Mouse (Mus musculus) limb, embryonic 15.5 days (tissue): Measurements from ENCODE around the gene Bahcc1. TPM values are rescaled to one million over a fixed set of nuclear protein-coding genes. Genes with fewer than 3 reads are reported as not detected.

Source experiments
- ATAC-seq: fragments of 200-750 bp; cut with Nextera tagmentation; 2 replicates; pipeline ENCODE4 v1.8.0; 2017; ENCODE audit warnings: low read depth, moderate TSS enrichment; ENCODE audit not compliant: insufficient number of reproducible peaks, low FRiP score, low TSS enrichment
- H3K27ac ChIP-seq: fragments of 300-500 bp; sonication (generic); 2 replicates; pipeline ENCODE4 v1.5.1; 2015; ENCODE audit warnings: moderate library complexity, mild to moderate bottlenecking, inconsistent platforms
- H3K27me3 ChIP-seq: fragments of 300-500 bp; sonication (generic); 2 replicates; pipeline ENCODE4 v1.6.1; 2015; ENCODE audit warnings: inconsistent platforms
- H3K36me3 ChIP-seq: fragments of 300-500 bp; sonication (generic); 2 replicates; pipeline ENCODE4 v1.6.1; 2015; ENCODE audit warnings: inconsistent platforms
- H3K4me1 ChIP-seq: fragments of 300-500 bp; sonication (generic); 2 replicates; pipeline ENCODE4 v1.6.1; 2015; ENCODE audit warnings: inconsistent platforms
- H3K4me2 ChIP-seq: fragments of 300-500 bp; sonication (generic); 2 replicates; pipeline ENCODE4 v1.6.1; 2015; ENCODE audit warnings: mild to moderate bottlenecking, inconsistent platforms
- H3K4me3 ChIP-seq: fragments of 300-500 bp; sonication (generic); 2 replicates; pipeline ENCODE4 v1.5.1; 2015; ENCODE audit warnings: mild to moderate bottlenecking, inconsistent platforms
- H3K9ac ChIP-seq: fragments of 300-500 bp; sonication (generic); 2 replicates; pipeline ENCODE4 v1.6.1; 2015; ENCODE audit warnings: inconsistent platforms
- H3K9me3 ChIP-seq: fragments of 300-500 bp; sonication (generic); 2 replicates; pipeline ENCODE4 v1.6.1; 2016; ENCODE audit warnings: inconsistent platforms
- WGBS: fragments of 180-500 bp; shearing (Covaris S2); methylation state at CpG from one replicate; pipeline ENCODE4 v1.1.7; 2015; 5-methylcytosine and 5-hydroxymethylcytosine counted together
- polyA plus RNA-seq: library from polyadenylated mRNA; unstranded; fragments of >200 nt; fragmentation: Nextera tagmentation; extraction: Ambion mirVana; gene quantifications from 2 replicates; pipeline ENCODE4 v1.2.1, GENCODE M21; 2015

Gene Bahcc1
- polyA plus RNA-seq, 1 experiment from 2014 or later: 6.7 TPM

DNA sequence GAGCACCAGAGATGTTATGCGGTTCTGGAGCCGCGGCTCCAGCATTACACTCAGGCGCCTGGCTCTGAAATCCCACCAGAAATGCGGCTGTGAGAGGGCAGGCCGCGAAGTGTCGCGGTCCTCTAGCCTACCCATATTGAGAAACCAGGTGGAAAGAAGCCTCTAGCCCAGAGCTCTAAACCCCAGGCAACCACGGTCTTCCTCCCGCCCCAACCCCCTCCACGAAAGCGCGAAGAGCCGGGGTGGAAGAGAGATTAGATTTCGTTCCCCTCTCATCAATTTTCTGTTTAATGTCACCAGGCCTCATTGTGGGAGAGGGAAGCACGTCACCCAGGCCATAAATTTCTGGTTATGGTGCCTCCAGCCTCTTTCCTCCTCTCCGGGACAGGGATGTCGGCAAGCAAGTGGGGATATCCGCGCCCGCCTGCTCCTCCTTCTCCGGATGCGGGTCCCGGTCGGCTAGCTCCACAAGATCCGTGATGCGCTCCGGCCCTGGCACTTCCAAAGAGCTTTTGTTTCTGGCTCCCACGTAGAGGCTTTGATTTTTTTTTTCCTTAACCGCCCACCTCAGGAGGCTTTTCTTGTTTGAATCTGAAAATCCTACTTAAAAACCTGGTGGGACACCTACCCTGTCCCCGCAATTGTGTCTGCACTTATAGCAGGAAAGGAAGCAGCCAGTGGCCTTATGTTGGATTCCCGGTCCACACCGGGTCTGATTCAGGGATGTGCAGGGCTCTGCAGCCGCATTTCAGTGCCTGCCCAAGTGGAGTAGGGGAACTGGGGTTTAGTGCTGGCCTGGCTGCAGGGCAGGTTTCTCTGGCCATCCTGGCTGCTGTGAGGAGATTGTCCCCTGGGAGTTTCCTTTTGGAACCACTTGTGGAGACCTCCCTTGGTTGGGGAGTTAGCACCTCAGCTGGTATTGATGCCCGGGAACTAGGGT is 7.2 kb upstream of the Bahcc1 start:
- H3K4me3 ChIP-seq: peak overlapping the region; percentile 9; the same call in 1 of the 2 replicates
- no peaks in the 10 kb centered on the region for H3K36me3 ChIP-seq
- 0 out of 2 replicates have a peak overlapping the region, but pooled peaks have one; percentile 17 for H3K9ac ChIP-seq
- H3K27me3 ChIP-seq: no peaks in the 10 kb centered on the region
- 23% methylated on average over 36 of the region's 36 CpGs for WGBS
- no peaks in the 10 kb centered on the region for H3K9me3 ChIP-seq
- no peak for ATAC-seq
- H3K4me2 ChIP-seq: peak overlapping the region; percentile 44
- peak overlapping the region; percentile 38 for H3K27ac ChIP-seq
- H3K4me1 ChIP-seq: peaks cover 84% of the 10 kb centered on the region

- H3K4me3 ChIP-seq: no peak overlapping the region
- H3K4me1 ChIP-seq: peaks cover 75% of the 10 kb centered on the region
- H3K27ac ChIP-seq: peak overlapping the region; percentile 75; the same call in 1 of the 2 replicates
- ATAC-seq: no peak
- no peaks in the 10 kb centered on the region for H3K27me3 ChIP-seq
- H3K36me3 ChIP-seq: no peaks in the 10 kb centered on the region
- no peaks in the 10 kb centered on the region for H3K9me3 ChIP-seq
- H3K4me2 ChIP-seq: no peak overlapping the region
- no peak overlapping the region for H3K9ac ChIP-seq
- 63% methylated on average over 12 of the region's 12 CpGs for WGBS
These were observed 6.1 kb upstream of the Bahcc1 start for GRCm38 (mm10) chr11:120226421-120227280.

DNA sequence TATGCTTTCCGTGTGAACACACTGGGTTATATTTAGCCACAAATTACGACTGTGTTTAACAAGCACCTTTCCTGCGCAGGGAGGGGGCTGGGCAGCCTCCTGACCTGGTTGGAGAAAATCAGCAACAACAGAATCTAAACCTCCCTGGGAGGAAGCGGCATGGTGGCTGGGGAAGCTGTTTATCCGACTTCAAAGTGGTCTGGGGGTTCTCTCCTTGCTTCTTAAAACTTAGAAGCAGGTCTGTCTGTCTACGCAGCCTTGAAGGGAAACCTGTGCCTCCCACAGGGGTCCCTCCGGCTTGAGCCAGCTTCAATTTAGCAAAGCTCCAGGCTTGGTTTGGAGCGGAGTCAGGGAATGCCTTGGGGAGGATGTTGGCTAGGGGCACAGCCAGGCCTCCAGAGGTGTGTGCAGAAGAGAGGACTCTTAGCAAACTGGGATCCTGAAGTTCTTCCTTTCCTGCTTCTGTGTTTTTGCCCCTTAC is 5.1 kb upstream of the Bahcc1 start:
- Histone ChIP-seq H3K4me3 (peak overlapping the region; percentile 5; the same call in 1 of the 2 replicates), H3K4me2 (peak overlapping the region; percentile 28), H3K27ac (peak overlapping the region; percentile 75), H3K27me3 (no peaks in the 10 kb centered on the region), H3K4me1 (peaks cover 83% of the 10 kb centered on the region), H3K9ac (peak overlapping the region; percentile 28; the same call in 1 of the 2 replicates), H3K36me3 (no peaks in the 10 kb centered on the region), H3K9me3 (no peaks in the 10 kb centered on the region)
- 16% methylated on average over 8 of the region's 8 CpGs for WGBS
- no peak for ATAC-seq

- H3K9ac ChIP-seq: peak overlapping the region; percentile 28; the same call in 1 of the 2 replicates
- 30% methylated on average over 9 of the region's 9 CpGs for WGBS
- ATAC-seq: no peak
These were observed 4.4 kb upstream of the Bahcc1 start for GRCm38 (mm10) chr11:120228116-120228890.

DNA sequence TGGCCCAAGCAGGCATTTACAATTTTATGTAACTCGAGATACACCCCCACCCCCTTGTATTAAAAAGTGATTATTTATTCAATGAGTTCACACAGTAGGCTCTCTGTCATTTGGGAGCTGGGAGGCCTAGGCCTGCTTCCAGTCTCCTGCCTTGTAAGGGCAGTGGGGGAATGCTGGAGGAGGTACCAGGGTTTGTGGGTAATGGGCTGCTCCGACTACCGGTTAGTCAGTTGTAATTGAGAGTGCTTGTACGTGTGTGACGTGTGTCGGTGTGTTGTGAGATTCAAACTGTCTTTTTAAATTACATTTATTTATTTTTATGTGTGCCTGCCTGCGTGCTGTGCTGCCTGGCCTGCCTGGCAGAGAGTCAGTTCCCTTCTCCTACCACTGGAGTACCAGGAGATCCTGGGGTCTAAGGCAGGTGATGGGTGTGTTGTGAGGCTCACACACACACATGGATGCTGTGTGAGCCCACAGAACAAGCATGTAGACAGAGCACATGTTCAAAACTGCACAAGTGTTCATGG is 3.8 kb upstream of the Bahcc1 start:
- Histone ChIP-seq H3K36me3 (no peaks in the 10 kb centered on the region), H3K9me3 (no peaks in the 10 kb centered on the region), H3K4me2 (peak overlapping the region; percentile 64), H3K27me3 (no peaks in the 10 kb centered on the region), H3K27ac (peak overlapping the region; percentile 80), H3K4me3 (peak overlapping the region; percentile 81; the same call in 1 of the 2 replicates), H3K4me1 (peaks cover 80% of the 10 kb centered on the region), H3K9ac (no peak overlapping the region)
- no peak for ATAC-seq
- 30% methylated on average over 7 of the region's 7 CpGs for WGBS

More at GRCm38 (mm10) chr11:120228116-120228890, 4.4 kb upstream of the Bahcc1 start:
- no peaks in the 10 kb centered on the region for H3K36me3 ChIP-seq
- H3K27ac ChIP-seq: peak overlapping the region; percentile 75
- H3K9me3 ChIP-seq: no peaks in the 10 kb centered on the region
- H3K4me2 ChIP-seq: peak overlapping the region; percentile 28
- H3K4me3 ChIP-seq: 0 out of 2 replicates have a peak overlapping the region, but pooled peaks have one; percentile 5
- peaks cover 83% of the 10 kb centered on the region for H3K4me1 ChIP-seq
- no peaks in the 10 kb centered on the region for H3K27me3 ChIP-seq

GRCm38 (mm10) chr11:120229861-120230751 is 2.6 kb upstream of the Bahcc1 start:
- Histone ChIP-seq H3K27me3 (no peaks in the 10 kb centered on the region), H3K4me2 (peak overlapping the region; percentile 64), H3K4me3 (peak overlapping the region; percentile 81), H3K36me3 (no peaks in the 10 kb centered on the region), H3K4me1 (peaks cover 75% of the 10 kb centered on the region), H3K9me3 (no peaks in the 10 kb centered on the region), H3K9ac (peak overlapping the region; percentile 75), H3K27ac (peak overlapping the region; percentile 80)
- ATAC-seq: no peak
- 3% methylated on average over 42 of the region's 42 CpGs for WGBS

DNA sequence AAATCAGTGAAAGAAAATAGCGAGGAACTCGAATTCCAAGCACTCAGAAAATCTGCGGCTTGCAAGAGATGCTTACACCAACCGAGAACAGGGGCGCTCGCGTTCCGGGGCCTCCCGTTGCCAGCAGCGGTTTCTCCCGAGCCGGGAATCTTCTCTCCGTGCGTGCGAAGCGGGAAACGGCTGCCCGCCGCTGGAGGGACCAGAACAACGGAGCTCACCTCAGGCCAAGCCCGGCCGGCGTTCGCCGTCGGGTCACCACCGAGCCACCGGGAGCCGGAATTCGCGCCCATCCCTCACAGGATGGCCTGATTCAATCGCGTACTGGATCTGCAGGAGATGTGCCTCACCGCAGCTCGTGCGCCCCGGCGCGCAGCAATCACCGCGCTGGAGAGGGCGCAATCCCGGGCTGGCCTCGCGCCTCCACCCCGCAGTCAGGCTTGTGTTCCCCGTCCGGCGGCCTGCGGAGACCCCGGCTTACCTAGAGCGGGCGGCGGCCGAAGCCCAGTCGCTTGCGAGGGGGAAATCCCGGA is 1.8 kb upstream of the Bahcc1 start:
- WGBS: under 1% methylated on average over 54 of the region's 58 CpGs
- H3K27ac ChIP-seq: peak overlapping the region; percentile 92
- no peaks in the 10 kb centered on the region for H3K36me3 ChIP-seq
- H3K9me3 ChIP-seq: no peaks in the 10 kb centered on the region
- H3K4me1 ChIP-seq: peaks cover 69% of the 10 kb centered on the region
- peak overlapping the region; percentile 75 for H3K9ac ChIP-seq
- peak overlapping the region; percentile 64 for H3K4me2 ChIP-seq
- no peak for ATAC-seq
- H3K27me3 ChIP-seq: no peaks in the 10 kb centered on the region
- peak overlapping the region; percentile 81 for H3K4me3 ChIP-seq

DNA sequence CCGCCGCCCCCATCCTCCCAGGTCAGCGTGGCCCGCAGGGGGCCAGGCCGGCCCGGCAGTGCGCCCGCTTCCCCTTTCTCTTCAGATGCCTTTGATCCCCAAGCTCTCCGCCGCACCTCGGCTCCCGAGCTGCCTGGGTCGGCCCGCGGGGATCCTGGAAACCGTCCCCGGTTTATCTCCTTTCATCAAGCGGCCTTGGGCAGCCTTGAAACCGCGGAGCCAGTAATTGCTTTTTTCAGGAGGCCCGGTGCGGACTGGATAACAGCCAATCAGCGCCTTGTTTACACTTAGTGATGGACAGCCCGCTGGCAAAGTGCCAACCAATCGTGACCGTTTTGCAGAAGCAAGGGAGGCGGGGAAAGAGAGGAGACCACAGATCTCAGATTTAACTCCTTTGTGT is 1.4 kb upstream of the Bahcc1 start:
- Histone ChIP-seq H3K4me3 (peak overlapping the region; percentile 81), H3K27me3 (no peaks in the 10 kb centered on the region), H3K9me3 (no peaks in the 10 kb centered on the region), H3K4me2 (peak overlapping the region; percentile 64), H3K36me3 (no peaks in the 10 kb centered on the region), H3K4me1 (peaks cover 67% of the 10 kb centered on the region), H3K9ac (peak overlapping the region; percentile 75), H3K27ac (peak overlapping the region; percentile 92)
- ATAC-seq: peak; percentile 70
- under 1% methylated on average over 25 of the region's 27 CpGs for WGBS

DNA sequence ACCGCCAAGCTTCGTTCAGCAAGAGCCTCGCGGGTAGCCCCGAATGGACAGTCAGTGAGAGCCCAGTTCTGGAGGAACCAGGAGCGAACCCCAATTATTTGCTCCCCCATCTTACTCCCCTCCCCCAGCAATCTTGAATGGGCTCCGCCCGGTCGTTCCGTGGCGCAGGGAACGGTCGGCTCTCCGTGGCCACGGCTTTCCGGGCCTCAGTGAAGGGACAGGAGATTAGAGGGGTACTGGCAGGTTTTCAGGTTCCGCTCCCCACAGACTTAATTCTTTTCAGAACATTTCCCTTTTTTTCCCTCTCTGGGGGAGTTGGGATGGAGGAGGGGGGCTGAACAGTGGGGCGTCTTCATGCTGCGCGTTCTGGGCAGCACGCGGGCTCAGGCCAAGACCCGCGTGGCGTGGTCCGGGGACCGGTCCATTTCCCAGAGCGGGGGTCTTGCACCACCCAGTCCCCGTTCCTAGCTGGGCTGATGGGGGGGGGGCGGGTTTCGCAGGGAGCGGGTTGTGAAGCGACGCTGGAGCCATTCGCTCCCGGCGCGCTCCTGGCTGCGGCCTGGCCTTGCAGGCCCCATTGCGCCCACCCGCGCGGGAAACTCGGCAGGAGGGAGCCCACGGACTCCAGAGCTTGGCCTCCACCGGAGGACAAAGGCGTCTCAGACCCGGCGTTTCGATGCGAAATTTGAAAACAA is 841 bp downstream of the Bahcc1 start:
- WGBS: under 1% methylated on average over 51 of the region's 51 CpGs
- Histone ChIP-seq H3K36me3 (no peaks in the 10 kb centered on the region), H3K27ac (peak overlapping the region; percentile 89), H3K27me3 (no peaks in the 10 kb centered on the region), H3K4me3 (peak overlapping the region; percentile 81), H3K4me2 (peak overlapping the region; percentile 96), H3K9me3 (no peaks in the 10 kb centered on the region), H3K4me1 (peaks cover 54% of the 10 kb centered on the region), H3K9ac (peak overlapping the region; percentile 68)
- ATAC-seq: no peak
